Mouse (Mus musculus): ENCODE measurements around the gene Gm4847. TPM values are rescaled to one million over a fixed set of nuclear protein-coding genes. Genes with fewer than 3 reads are reported as not detected.

Gene Gm4847
- polyA plus RNA-seq (2014; fragmentation: Nextera tagmentation; extraction: Ambion mirVana) = not detected in 2 replicates

GRCm38 (mm10) chr1:166647593-166647992 lies at the start of gene Gm4847:
Gene Gm4847 (minus strand): TSS chr1:166647693.
- no peaks in the 10 kb centered on the region for H3K27me3 ChIP-seq (ENCODE audit: control insufficient read depth, insufficient read depth, low read length)
- no peak within 1 kb of the TSS for H3K4me2 ChIP-seq
- no peaks in the 10 kb centered on the region for H3K4me1 ChIP-seq (ENCODE audit: control insufficient read depth, insufficient read depth, low read length)
- no peak within 1 kb of the TSS for H3K9ac ChIP-seq (ENCODE audit: low read depth, low read length)
- no peaks in the 10 kb centered on the region; the same call in 1 of the 2 replicates for H3K9me3 ChIP-seq (replicated peaks; ENCODE audit: control insufficient read depth, low read length)
- ATAC-seq (replicated peaks; ENCODE audit: insufficient number of reproducible peaks, low FRiP score, low TSS enrichment) = no peak
- H3K27ac ChIP-seq (ENCODE audit: low read depth, low read length) = no peak within 1 kb of the TSS
- WGBS (ENCODE audit: insufficient replicate concordance) = 76% methylated on average over 2 of the region's 2 CpGs
- H3K4me3 ChIP-seq (ENCODE audit: low read depth, low read length) = no peak within 1 kb of the TSS
- no peaks in the 10 kb centered on the region for H3K36me3 ChIP-seq (ENCODE audit: control insufficient read depth, insufficient read depth, low read length)

- H3K4me1 ChIP-seq (ENCODE audit: control insufficient read depth, insufficient read depth, low read length) = no peaks in the 10 kb centered on the region
- ATAC-seq (replicated peaks; ENCODE audit: insufficient number of reproducible peaks, low FRiP score, low TSS enrichment) = no peak
- no peak within 1 kb of the TSS for H3K4me2 ChIP-seq
- no peaks in the 10 kb centered on the region for H3K36me3 ChIP-seq (ENCODE audit: control insufficient read depth, insufficient read depth, low read length)
- H3K27me3 ChIP-seq (ENCODE audit: control insufficient read depth, insufficient read depth, low read length) = no peaks in the 10 kb centered on the region
- WGBS (ENCODE audit: insufficient replicate concordance) = 88% methylated on average over 1 of the region's 1 CpGs
- no peak within 1 kb of the TSS for H3K4me3 ChIP-seq (ENCODE audit: low read depth, low read length)
- H3K9me3 ChIP-seq (replicated peaks; ENCODE audit: control insufficient read depth, low read length) = no peaks in the 10 kb centered on the region
- H3K27ac ChIP-seq (ENCODE audit: low read depth, low read length) = no peak within 1 kb of the TSS
- H3K9ac ChIP-seq (ENCODE audit: low read depth, low read length) = no peak within 1 kb of the TSS
These were observed 34.3 kb upstream of the Gm4847 start, which contains the start of gene Fmo9 for GRCm38 (mm10) chr1:166681745-166682144. Gene Fmo9 (minus strand): TSS chr1:166681845.

GRCm38 (mm10) chr1:166669264-166669663 lies 21.8 kb upstream of the Gm4847 start:
- no peaks in the 10 kb centered on the region for H3K36me3 ChIP-seq (ENCODE audit: control insufficient read depth, insufficient read depth, low read length)
- H3K27ac ChIP-seq (ENCODE audit: low read depth, low read length) = no peak overlapping the region
- no peaks in the 10 kb centered on the region for H3K27me3 ChIP-seq (ENCODE audit: control insufficient read depth, insufficient read depth, low read length)
- no peak for ATAC-seq (replicated peaks; ENCODE audit: insufficient number of reproducible peaks, low FRiP score, low TSS enrichment)
- no peaks in the 10 kb centered on the region for H3K4me1 ChIP-seq (ENCODE audit: control insufficient read depth, insufficient read depth, low read length)
- H3K4me3 ChIP-seq (ENCODE audit: low read depth, low read length) = no peak overlapping the region
- H3K9ac ChIP-seq (ENCODE audit: low read depth, low read length) = no peak overlapping the region
- H3K4me2 ChIP-seq = no peak overlapping the region
- WGBS (ENCODE audit: insufficient replicate concordance) = 82% methylated on average over 5 of the region's 5 CpGs
- no peaks in the 10 kb centered on the region for H3K9me3 ChIP-seq (replicated peaks; ENCODE audit: control insufficient read depth, low read length)

GRCm38 (mm10) chr1:166660800-166661199 lies 13.3 kb upstream of the Gm4847 start:
- no peak overlapping the region for H3K4me3 ChIP-seq (ENCODE audit: low read depth, low read length)
- H3K4me2 ChIP-seq = no peak overlapping the region
- H3K27me3 ChIP-seq (ENCODE audit: control insufficient read depth, insufficient read depth, low read length) = no peaks in the 10 kb centered on the region
- no peaks in the 10 kb centered on the region for H3K9me3 ChIP-seq (replicated peaks; ENCODE audit: control insufficient read depth, low read length)
- H3K9ac ChIP-seq (ENCODE audit: low read depth, low read length) = no peak overlapping the region
- H3K36me3 ChIP-seq (ENCODE audit: control insufficient read depth, insufficient read depth, low read length) = no peaks in the 10 kb centered on the region
- ATAC-seq (replicated peaks; ENCODE audit: insufficient number of reproducible peaks, low FRiP score, low TSS enrichment) = no peak
- 75% methylated on average over 8 of the region's 8 CpGs for WGBS (ENCODE audit: insufficient replicate concordance)
- no peak overlapping the region for H3K27ac ChIP-seq (ENCODE audit: low read depth, low read length)
- H3K4me1 ChIP-seq (ENCODE audit: control insufficient read depth, insufficient read depth, low read length) = no peaks in the 10 kb centered on the region

Small RNA genes lying within 50 kb of the gene (microRNA-seq; reads per million reads assigned to microRNA genes)
- gene Gm22992 (ENCODE audit: borderline number of aligned reads) = not detected

Other genes starting within 250 kb of the Gm4847 start
- 13.0 and 15.4 TPM in 2 replicates for gene Pogk, start 237.8 kb downstream of the Gm4847 start, polyA plus RNA-seq (2014; fragmentation: Nextera tagmentation; extraction: Ambion mirVana)
- not detected in 2 replicates for gene Gm4846, start 150.1 kb downstream of the Gm4847 start, polyA plus RNA-seq (2014; fragmentation: Nextera tagmentation; extraction: Ambion mirVana)
- gene Fmo9, start 34.2 kb upstream of the Gm4847 start, polyA plus RNA-seq (2014; fragmentation: Nextera tagmentation; extraction: Ambion mirVana) = not detected in 2 replicates